Comparison of ENCODE assay signal across 11 mouse cellular contexts in the genomic region with DNA sequence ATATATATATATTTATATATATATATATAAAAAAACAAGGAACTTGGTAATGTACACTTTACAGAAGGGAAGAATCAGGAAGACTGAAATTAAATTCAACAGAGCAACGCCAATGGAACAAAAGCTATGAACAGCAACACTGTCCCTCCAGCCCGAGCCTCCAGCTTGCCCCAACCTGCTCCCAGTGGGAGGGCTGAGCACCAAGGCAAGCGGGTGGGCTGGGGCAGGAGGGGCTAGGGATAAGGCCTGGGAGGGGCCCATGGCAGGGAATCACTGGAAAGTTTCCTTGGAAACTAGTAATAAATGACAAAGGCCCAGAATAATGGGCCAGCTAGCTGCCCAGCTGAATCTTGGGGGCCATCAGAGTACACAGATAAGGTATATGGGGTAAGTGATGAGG. TPM values are rescaled to one million over a fixed set of nuclear protein-coding genes. Genes with fewer than 3 reads are reported as not detected.
DNase-seq lines count a peak whose midpoint lies in the region; ATAC-seq and TF ChIP-seq lines count a peak whose summit lies in the region.
"Had no signal": no experiment of that assay in that cellular context is flagged by ENCODE, and none has a peak within 500 bp of the region (broad histone marks: within the 10 kb centered on the region; RNA-seq: fewer than 3 reads in every experiment).

No protein-coding gene starts in this region.

- no peaks in the 10 kb centered on the region for H3K9me3 ChIP-seq in heart, embryonic 12.5 days (replicated peaks)
- no peaks in the 10 kb centered on the region for H3K9me3 ChIP-seq in midbrain, embryonic 11.5 days (ENCODE audit: control insufficient read depth, low read length)
- H3K9me3 ChIP-seq in midbrain, postnatal 0 days (ENCODE audit: low read length), result no peaks in the 10 kb centered on the region
- no peaks in the 10 kb centered on the region for H3K9me3 ChIP-seq in hindbrain, embryonic 12.5 days (replicated peaks)
- H3K9me3 ChIP-seq in neural tube, embryonic 13.5 days, result no peaks in the 10 kb centered on the region

- no peak for TF ChIP-seq CTCF in midbrain, postnatal 0 days (IDR thresholded peaks at IDR 0.05)

- no peak for ATAC-seq in heart, embryonic 12.5 days (ENCODE audit: insufficient number of reproducible peaks, low FRiP score)
- ATAC-seq in midbrain, embryonic 11.5 days (ENCODE audit: low FRiP score), result 0 out of 2 replicates have a peak, but pooled peaks have one; percentile 40
- no peak for ATAC-seq in midbrain, postnatal 0 days (ENCODE audit: low FRiP score)
- peak; percentile 23 for ATAC-seq in hindbrain, embryonic 12.5 days (ENCODE audit: low FRiP score)
- ATAC-seq in neural tube, embryonic 13.5 days (ENCODE audit: low read depth), result no peak
- no peak for ATAC-seq in activated CD4-positive, CD25-positive, alpha-beta regulatory T cell, adult 4 months

- no peak overlapping the region for H3K4me2 ChIP-seq in heart, embryonic 12.5 days
- no peak overlapping the region for H3K4me2 ChIP-seq in midbrain, embryonic 11.5 days
- H3K4me2 ChIP-seq in midbrain, postnatal 0 days (ENCODE audit: low read depth, low read length, poor library complexity, severe bottlenecking), result no peak overlapping the region
- no peak overlapping the region for H3K4me2 ChIP-seq in hindbrain, embryonic 12.5 days (replicated peaks)
- no peak overlapping the region for H3K4me2 ChIP-seq in neural tube, embryonic 13.5 days

- H3K36me3 ChIP-seq in heart, embryonic 12.5 days, result peaks cover 83% of the 10 kb centered on the region
- H3K36me3 ChIP-seq in midbrain, embryonic 11.5 days (ENCODE audit: control insufficient read depth, insufficient read depth, low read length), result peaks cover 20% of the 10 kb centered on the region
- H3K36me3 ChIP-seq in midbrain, postnatal 0 days (ENCODE audit: insufficient read depth, low read length), result peaks cover 49% of the 10 kb centered on the region
- peaks cover 68% of the 10 kb centered on the region for H3K36me3 ChIP-seq in hindbrain, embryonic 12.5 days
- peaks cover 78% of the 10 kb centered on the region for H3K36me3 ChIP-seq in neural tube, embryonic 13.5 days

- 66% methylated on average over 3 of the region's 3 CpGs for WGBS in heart, embryonic 12.5 days
- 16% methylated on average over 3 of the region's 3 CpGs for WGBS in midbrain, embryonic 11.5 days
- 5% methylated on average over 3 of the region's 3 CpGs for WGBS in midbrain, postnatal 0 days
- 21% methylated on average over 3 of the region's 3 CpGs for WGBS in hindbrain, embryonic 12.5 days
- WGBS in neural tube, embryonic 13.5 days, result 12% methylated on average over 3 of the region's 3 CpGs

- intact Hi-C loops in heart, postnatal 10 days (cut with DNase I), result loop anchor here (10.0 kb wide), 1 partner anchor 312 kb away; no protein-coding TSS in a partner anchor

- no peak overlapping the region for H3K4me3 ChIP-seq in heart, embryonic 12.5 days
- no peak overlapping the region for H3K4me3 ChIP-seq in midbrain, embryonic 11.5 days (ENCODE audit: low read depth, low read length)
- no peak overlapping the region for H3K4me3 ChIP-seq in midbrain, postnatal 0 days (ENCODE audit: low read depth, low read length)
- H3K4me3 ChIP-seq in hindbrain, embryonic 12.5 days, result no peak overlapping the region
- no peak overlapping the region for H3K4me3 ChIP-seq in neural tube, embryonic 13.5 days

- 0 out of 2 replicates have a peak overlapping the region, but pooled peaks have one; percentile 10 for H3K9ac ChIP-seq in heart, embryonic 12.5 days
- H3K9ac ChIP-seq in midbrain, embryonic 11.5 days (ENCODE audit: low read length), result no peak overlapping the region
- no peak overlapping the region for H3K9ac ChIP-seq in midbrain, postnatal 0 days (replicated peaks; ENCODE audit: low read length, poor library complexity, severe bottlenecking)
- no peak overlapping the region for H3K9ac ChIP-seq in hindbrain, embryonic 12.5 days
- peak overlapping the region; percentile 52; the same call in 1 of the 2 replicates for H3K9ac ChIP-seq in neural tube, embryonic 13.5 days

- no peaks in the 10 kb centered on the region for H3K27me3 ChIP-seq in heart, embryonic 12.5 days (replicated peaks)
- no peaks in the 10 kb centered on the region for H3K27me3 ChIP-seq in midbrain, embryonic 11.5 days (ENCODE audit: control insufficient read depth, insufficient read depth, low read length)
- no peaks in the 10 kb centered on the region for H3K27me3 ChIP-seq in midbrain, postnatal 0 days (ENCODE audit: insufficient read depth, low read length)
- H3K27me3 ChIP-seq in hindbrain, embryonic 12.5 days, result no peaks in the 10 kb centered on the region
- H3K27me3 ChIP-seq in neural tube, embryonic 13.5 days, result no peaks in the 10 kb centered on the region

- H3K27ac ChIP-seq in heart, embryonic 12.5 days (ENCODE audit: poor library complexity, severe bottlenecking), result peak overlapping the region; percentile 42; the same call in 1 of the 2 replicates
- peak overlapping the region; percentile 40; the same call in 1 of the 2 replicates for H3K27ac ChIP-seq in midbrain, embryonic 11.5 days (ENCODE audit: low read depth, low read length)
- H3K27ac ChIP-seq in midbrain, postnatal 0 days (ENCODE audit: low read depth, low read length), result no peak overlapping the region
- peak overlapping the region; percentile 52; the same call in 1 of the 2 replicates for H3K27ac ChIP-seq in hindbrain, embryonic 12.5 days
- H3K27ac ChIP-seq in neural tube, embryonic 13.5 days (replicated peaks), result peak overlapping the region; percentile 68

- peaks cover 30% of the 10 kb centered on the region for H3K4me1 ChIP-seq in heart, embryonic 12.5 days (replicated peaks)
- H3K4me1 ChIP-seq in midbrain, embryonic 11.5 days (ENCODE audit: control insufficient read depth, insufficient read depth, low read length), result peaks cover 19% of the 10 kb centered on the region
- H3K4me1 ChIP-seq in midbrain, postnatal 0 days (ENCODE audit: insufficient read depth, low read length), result no peaks in the 10 kb centered on the region
- peaks cover 32% of the 10 kb centered on the region for H3K4me1 ChIP-seq in hindbrain, embryonic 12.5 days
- peaks cover 46% of the 10 kb centered on the region for H3K4me1 ChIP-seq in neural tube, embryonic 13.5 days (replicated peaks)

- DNase-seq in heart, postnatal 10 days, result no peak
- no peak for DNase-seq in midbrain, embryonic 11.5 days (ENCODE audit: low spot score, missing footprints)
- DNase-seq in midbrain, postnatal 0 days (ENCODE audit: low spot score), result no peak
- DNase-seq in spleen, postnatal 4 days (ENCODE audit: low spot score in 2 of 2), result no peak
- DNase-seq: adrenal gland, adult 2 months; kidney, postnatal 25 days; thymus, postnatal 14 days had no signal

RNA-seq across cellular contexts. Expression of a gene that starts 24.7 kb away (rescaled TPM):
- polyA plus RNA-seq in heart, embryonic 12.5 days (2016; fragmentation: Nextera tagmentation; extraction: Ambion mirVana), result 239 and 245 TPM in 2 replicates
- total RNA-seq in heart, postnatal 10 days (2021), result 100 to 1,000 TPM; 269 to 276 TPM
- polyA plus RNA-seq in midbrain, embryonic 11.5 days (2014; fragmentation: Nextera tagmentation; extraction: Ambion mirVana), result 199 and 215 TPM in 2 replicates
- total RNA-seq in midbrain, postnatal 0 days (2014; rRNA removed), result 252 and 274 TPM in 2 replicates
- polyA plus RNA-seq in midbrain, postnatal 0 days (2015; fragmentation: Nextera tagmentation; extraction: Ambion mirVana), result 382 and 399 TPM in 2 replicates
- 312 and 323 TPM in 2 replicates for polyA plus RNA-seq in hindbrain, embryonic 12.5 days (2016; fragmentation: Nextera tagmentation; extraction: Ambion mirVana)
- polyA plus RNA-seq in neural tube, embryonic 13.5 days (2015; fragmentation: Nextera tagmentation; extraction: Ambion mirVana), result 381 and 389 TPM in 2 replicates
- 10 to 100 TPM; 32.3 to 36.5 TPM for polyA plus RNA-seq in activated CD4-positive, CD25-positive, alpha-beta regulatory T cell, adult 4 months (2017; shearing (Covaris generic))

Comparison
In these comparisons a context has a peak if more than half of its experiments do, and no peak if none do; other contexts are left out.
1. ATAC-seq: peak in midbrain, embryonic 11.5 days (single experiment) and hindbrain, embryonic 12.5 days (single experiment); none in heart, embryonic 12.5 days (single experiment), midbrain, postnatal 0 days (single experiment), neural tube, embryonic 13.5 days (single experiment) and activated CD4-positive, CD25-positive, alpha-beta regulatory T cell, adult 4 months (single experiment).
2. H3K9ac ChIP-seq: peak in heart, embryonic 12.5 days (single experiment) and neural tube, embryonic 13.5 days (single experiment); none in midbrain, embryonic 11.5 days (single experiment), midbrain, postnatal 0 days (single experiment) and hindbrain, embryonic 12.5 days (single experiment).